Mouse (Mus musculus) hindbrain, embryonic 11.5 days (tissue): Measurements from ENCODE around the gene Mapk8ip2. TPM values are rescaled to one million over a fixed set of nuclear protein-coding genes. Genes with fewer than 3 reads are reported as not detected.
"Not testable (repeated sequence)": the region's sequence is repeated elsewhere in the genome, so short reads cannot be mapped to it uniquely, and the experiment has no call there.

ENCODE experiments used
- ATAC-seq: fragments of 200-750 bp; cut with Nextera tagmentation; 2 replicates; pipeline ENCODE4 v1.8.0; 2017; ENCODE audit warnings: mild to moderate bottlenecking, moderate TSS enrichment, moderate library complexity; ENCODE audit not compliant: low FRiP score
- DNase-seq: peaks from one replicate; pipeline ENCODE4 v3.0.0-alpha.2; 2015; ENCODE audit warnings: low spot score
- H3K27ac ChIP-seq: fragments of 300-500 bp; sonication (generic); 2 replicates; pipeline ENCODE4 v1.5.1; 2014; ENCODE audit warnings: mild to moderate bottlenecking, low read depth, low read length
- H3K27me3 ChIP-seq: fragments of 300-500 bp; sonication (generic); 2 replicates; pipeline ENCODE4 v1.6.1; 2014; ENCODE audit warnings: mild to moderate bottlenecking, low read length, moderate library complexity, mixed read lengths; ENCODE audit not compliant: control insufficient read depth, insufficient read depth
- H3K36me3 ChIP-seq: fragments of 300-500 bp; sonication (generic); 2 replicates; pipeline ENCODE4 v1.6.1; 2014; ENCODE audit warnings: mild to moderate bottlenecking, low read length, moderate library complexity, mixed read lengths; ENCODE audit not compliant: control insufficient read depth, insufficient read depth
- H3K4me1 ChIP-seq: fragments of 300-500 bp; sonication (generic); replicated peaks from 2 replicates; pipeline ENCODE4 v1.6.1; 2014; ENCODE audit warnings: low read length, mixed read lengths; ENCODE audit not compliant: control insufficient read depth, insufficient read depth
- H3K4me2 ChIP-seq: fragments of 300-500 bp; sonication (generic); replicated peaks from 2 replicates; pipeline ENCODE4 v1.6.1; 2014; ENCODE audit warnings: mild to moderate bottlenecking, low read depth, low read length
- H3K4me3 ChIP-seq: fragments of 300-500 bp; sonication (generic); 2 replicates; pipeline ENCODE4 v1.5.1; 2014; ENCODE audit warnings: low read depth, low read length
- H3K9ac ChIP-seq: fragments of 300-500 bp; sonication (generic); 2 replicates; pipeline ENCODE4 v1.6.1; 2014; ENCODE audit warnings: low read depth, low read length
- H3K9me3 ChIP-seq: fragments of 300-500 bp; sonication (generic); 2 replicates; pipeline ENCODE4 v1.6.1; 2016; ENCODE audit warnings: low read length; ENCODE audit not compliant: control insufficient read depth
- WGBS: fragments of 180-500 bp; shearing (Covaris S2); extraction: QIAGEN DNeasy Blood & Tissue Kit; methylation state at CpG from one replicate; pipeline ENCODE4 v1.1.7; 2014; 5-methylcytosine and 5-hydroxymethylcytosine counted together
- polyA plus RNA-seq: library from polyadenylated mRNA; unstranded; fragments of >200 nt; fragmentation: Nextera tagmentation; extraction: Ambion mirVana; gene quantifications from 2 replicates; pipeline ENCODE4 v1.2.1, GENCODE M21; 2014

Mapk8ip2 gene
- polyA plus RNA-seq, 1 experiment from 2014 or later = 22.4 TPM

GRCm38 (mm10) chr15:89426716-89427115 is 27.0 kb upstream of the Mapk8ip2 start:
- Histone ChIP-seq H3K27me3 (no peaks in the 10 kb centered on the region), H3K36me3 (peaks cover 7% of the 10 kb centered on the region; the same call in 1 of the 2 replicates), H3K27ac (no peak overlapping the region), H3K9ac (no peak overlapping the region), H3K4me1 (no peaks in the 10 kb centered on the region; the same call in 1 of the 2 replicates), H3K9me3 (no peaks in the 10 kb centered on the region), H3K4me3 (no peak overlapping the region), H3K4me2 (no peak overlapping the region)
- WGBS = 90% methylated on average over 10 of the region's 10 CpGs
- DNase-seq (no peak), ATAC-seq (no peak)

GRCm38 (mm10) chr15:89428136-89428790 is 25.4 kb upstream of the Mapk8ip2 start:
- H3K27me3 ChIP-seq = no peaks in the 10 kb centered on the region
- H3K9ac ChIP-seq = peak overlapping the region; percentile 77; the same call in 1 of the 2 replicates
- peak overlapping the region; percentile 86 for H3K4me3 ChIP-seq
- no peaks in the 10 kb centered on the region for H3K9me3 ChIP-seq
- DNase-seq (no peak), ATAC-seq (no peak)
- H3K4me1 ChIP-seq = no peaks in the 10 kb centered on the region; the same call in 1 of the 2 replicates
- H3K4me2 ChIP-seq = peak overlapping the region; percentile 88
- WGBS = 77% methylated on average over 19 of the region's 19 CpGs
- no peak overlapping the region for H3K27ac ChIP-seq
- H3K36me3 ChIP-seq = peaks cover 7% of the 10 kb centered on the region; the same call in 1 of the 2 replicates

GRCm38 (mm10) chr15:89428821-89429351 is 24.8 kb upstream of the Mapk8ip2 start:
- Histone ChIP-seq H3K27ac (peak overlapping the region; percentile 89), H3K27me3 (no peaks in the 10 kb centered on the region), H3K9ac (peak overlapping the region; percentile 77), H3K4me1 (no peaks in the 10 kb centered on the region; the same call in 1 of the 2 replicates), H3K4me2 (peak overlapping the region; percentile 88), H3K9me3 (no peaks in the 10 kb centered on the region), H3K36me3 (peaks cover 7% of the 10 kb centered on the region; the same call in 1 of the 2 replicates), H3K4me3 (peak overlapping the region; percentile 86)
- ATAC-seq (peak; percentile 71), DNase-seq (no peak)
- WGBS = 4% methylated on average over 16 of the region's 22 CpGs

GRCm38 (mm10) chr15:89429352-89430221 is 24.1 kb upstream of the Mapk8ip2 start, which contains the start of the genes C730034F03Rik, Gm44502 and Chkb:
C730034F03Rik (plus strand) TSS chr15:89429589.
Gm44502 (minus strand) TSS chr15:89429696.
Chkb (minus strand) TSS chr15:89429908.
- Histone ChIP-seq H3K9me3 (no peaks in the 10 kb centered on the region), H3K4me1 (no peaks in the 10 kb centered on the region; the same call in 1 of the 2 replicates), H3K36me3 (peaks cover 7% of the 10 kb centered on the region; the same call in 1 of the 2 replicates), H3K4me3 (peak within 1 kb of the TSS; percentile 86), H3K27ac (peak within 1 kb of the TSS; percentile 89), H3K9ac (peak within 1 kb of the TSS; percentile 77), H3K4me2 (peak within 1 kb of the TSS; percentile 88), H3K27me3 (no peaks in the 10 kb centered on the region)
- ATAC-seq (peak; percentile 94), DNase-seq (peak; percentile 92)
- 1% methylated on average over 70 of the region's 70 CpGs for WGBS

GRCm38 (mm10) chr15:89430341-89430740 is 23.4 kb upstream of the Mapk8ip2 start:
- Histone ChIP-seq H3K27me3 (no peaks in the 10 kb centered on the region), H3K4me3 (peak overlapping the region; percentile 86)
- WGBS = 56% methylated on average over 6 of the region's 6 CpGs

GRCm38 (mm10) chr15:89430771-89431170 is 22.9 kb upstream of the Mapk8ip2 start:
- H3K36me3 ChIP-seq, H3K4me3 ChIP-seq, H3K27me3 ChIP-seq, H3K9ac ChIP-seq, H3K4me2 ChIP-seq, ATAC-seq, H3K4me1 ChIP-seq, DNase-seq, H3K27ac ChIP-seq, H3K9me3 ChIP-seq: not testable (repeated sequence)
- WGBS = 90% methylated on average over 7 of the region's 9 CpGs

More at GRCm38 (mm10) chr15:89430341-89430740, 23.4 kb upstream of the Mapk8ip2 start:
- Histone ChIP-seq H3K9me3 (no peaks in the 10 kb centered on the region), H3K4me2 (peak overlapping the region; percentile 88), H3K9ac (peak overlapping the region; percentile 77), H3K36me3 (peaks cover 7% of the 10 kb centered on the region; the same call in 1 of the 2 replicates), H3K27ac (peak overlapping the region; percentile 89), H3K4me1 (no peaks in the 10 kb centered on the region; the same call in 1 of the 2 replicates)
- DNase-seq = peak; percentile 33
- no peak for ATAC-seq

- H3K4me1 ChIP-seq = no peaks in the 10 kb centered on the region; the same call in 1 of the 2 replicates
- no peak overlapping the region for H3K4me3 ChIP-seq
- H3K4me2 ChIP-seq = no peak overlapping the region
- 93% methylated on average over 3 of the region's 3 CpGs for WGBS
- ATAC-seq (no peak), DNase-seq (no peak)
- H3K27ac ChIP-seq = no peak overlapping the region
- H3K36me3 ChIP-seq = peaks cover 7% of the 10 kb centered on the region; the same call in 1 of the 2 replicates
- no peaks in the 10 kb centered on the region for H3K27me3 ChIP-seq
- no peak overlapping the region for H3K9ac ChIP-seq
- H3K9me3 ChIP-seq = no peaks in the 10 kb centered on the region
Measured at GRCm38 (mm10) chr15:89431271-89431670, 22.4 kb upstream of the Mapk8ip2 start.

GRCm38 (mm10) chr15:89431806-89432205 is 21.9 kb upstream of the Mapk8ip2 start:
- H3K4me3 ChIP-seq = no peak overlapping the region
- H3K36me3 ChIP-seq = peaks cover 5% of the 10 kb centered on the region; the same call in 1 of the 2 replicates
- H3K4me2 ChIP-seq = no peak overlapping the region
- DNase-seq = no peak
- no peaks in the 10 kb centered on the region for H3K9me3 ChIP-seq
- ATAC-seq = no peak
- H3K27ac ChIP-seq = no peak overlapping the region
- H3K4me1 ChIP-seq = no peaks in the 10 kb centered on the region; the same call in 1 of the 2 replicates
- no peaks in the 10 kb centered on the region for H3K27me3 ChIP-seq
- H3K9ac ChIP-seq = no peak overlapping the region
- 93% methylated on average over 6 of the region's 6 CpGs for WGBS
